Mouse (Mus musculus) G1E (cell line): ENCODE results near the gene Lbh. TPM values are rescaled to one million over a fixed set of nuclear protein-coding genes. Genes with fewer than 3 reads are reported as not detected.

Source experiments
- ATAC-seq: 2 replicates; pipeline ENCODE4 v1.8.0; 2016; ENCODE audit warnings: mild to moderate bottlenecking; ENCODE audit not compliant: insufficient number of reproducible peaks, poor library complexity, low FRiP score, severe bottlenecking; ENCODE audit errors: extremely low read depth
- DNase-seq: peaks from one replicate; pipeline ENCODE4 v3.0.0; 2012; ENCODE audit warnings: low spot score
- H3K27me3 ChIP-seq: 2 replicates; pipeline ENCODE4 v1.6.1; 2012; ENCODE audit warnings: mild to moderate bottlenecking, low read length, inconsistent platforms; ENCODE audit not compliant: insufficient read depth
- H3K36me3 ChIP-seq: replicated peaks from 2 replicates; pipeline ENCODE3; 2012; ENCODE audit warnings: mild to moderate bottlenecking, inconsistent platforms
- H3K4me1 ChIP-seq: 2 replicates; pipeline ENCODE4 v1.6.1; 2012; ENCODE audit warnings: low read depth, low read length, inconsistent platforms, mixed read lengths; ENCODE audit not compliant: insufficient read depth
- H3K4me3 ChIP-seq: 2 replicates; pipeline ENCODE4 v1.5.1; 2012; ENCODE audit warnings: low read depth, mild to moderate bottlenecking, inconsistent platforms, low read length, moderate library complexity, mixed read lengths
- H3K9me3 ChIP-seq: replicated peaks from 2 replicates; pipeline ENCODE4 v1.6.1; 2012; ENCODE audit warnings: inconsistent platforms
- CTCF ChIP-seq: IDR thresholded peaks from 2 replicates; pipeline ENCODE4 v1.5.1; 2012; ENCODE audit warnings: low read depth, low read length, inconsistent platforms, mixed read lengths
- GATA1 ChIP-seq: IDR thresholded peaks from 2 replicates; pipeline ENCODE4 v1.6.1; 2012; ENCODE audit warnings: borderline replicate concordance, low read length, inconsistent platforms, mixed read lengths
- GATA2 ChIP-seq: IDR thresholded peaks from 2 replicates; pipeline ENCODE4 v1.6.1; 2012; ENCODE audit warnings: low read depth, low read length, inconsistent platforms, borderline replicate concordance
- POLR2AphosphoS5 ChIP-seq: IDR thresholded peaks from 2 replicates; pipeline ENCODE4 v1.6.1; 2012; ENCODE audit warnings: low read depth, low read length, inconsistent platforms; ENCODE audit not compliant: insufficient replicate concordance
- TAL1 ChIP-seq: conservative IDR thresholded peaks from 2 replicates; pipeline ENCODE4 v1.6.1; 2012; ENCODE audit warnings: low read depth, low read length, inconsistent platforms, mixed read lengths
- polyA plus RNA-seq: library from polyadenylated mRNA; stranded (reverse); fragments of >175 nt; gene quantifications from 2 replicates; pipeline ENCODE4 v1.2.3, GENCODE M21; 2012
- total RNA-seq, 2 experiments: library from RNA; stranded (forward) in 1 of 2; stranded (reverse) in 1 of 2; fragments of 200-1000 nt in 1 of 2; fragments of >200 nt in 1 of 2; fragmentation: Nextera tagmentation in 1 of 2; gene quantifications; 2 replicates each; pipeline ENCODE4 v1.2.3; 2014 to 2017

Lbh gene
- total and polyA plus RNA-seq, 3 experiments, result 0.02 to 8.0 (median 0.05) TPM

DNA sequence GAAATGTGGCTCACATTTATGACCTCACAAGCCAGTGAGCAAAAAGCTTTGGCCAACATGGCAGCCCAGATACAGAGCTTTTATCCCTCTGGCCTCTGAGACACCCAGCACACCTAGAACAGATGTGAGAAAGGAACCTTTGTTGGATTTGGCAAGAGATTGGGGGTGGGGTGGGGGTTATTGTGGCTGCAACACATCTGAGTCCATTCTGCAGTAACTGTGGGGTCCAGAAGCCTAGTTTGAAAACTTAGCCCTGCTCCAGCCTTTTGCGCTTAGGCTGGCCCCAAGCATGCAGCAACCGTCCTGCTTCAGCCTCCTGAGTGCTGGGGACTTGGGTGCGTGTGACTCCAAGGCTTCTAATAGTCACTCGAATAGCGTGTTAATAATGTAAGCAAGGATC, 14.8 kb upstream of the Lbh start:
- no peaks in the 10 kb centered on the region for H3K36me3 ChIP-seq
- DNase-seq, result no peak
- H3K4me1 ChIP-seq, result no peaks in the 10 kb centered on the region
- no peak for TF ChIP-seq GATA2
- TF ChIP-seq GATA1, result no peak
- TF ChIP-seq CTCF, result no peak
- no peak for TF ChIP-seq TAL1
- no peak for TF ChIP-seq POLR2AphosphoS5
- H3K27me3 ChIP-seq, result no peaks in the 10 kb centered on the region
- ATAC-seq, result no peak
- H3K9me3 ChIP-seq, result peaks cover 16% of the 10 kb centered on the region
- no peak overlapping the region for H3K4me3 ChIP-seq

DNA sequence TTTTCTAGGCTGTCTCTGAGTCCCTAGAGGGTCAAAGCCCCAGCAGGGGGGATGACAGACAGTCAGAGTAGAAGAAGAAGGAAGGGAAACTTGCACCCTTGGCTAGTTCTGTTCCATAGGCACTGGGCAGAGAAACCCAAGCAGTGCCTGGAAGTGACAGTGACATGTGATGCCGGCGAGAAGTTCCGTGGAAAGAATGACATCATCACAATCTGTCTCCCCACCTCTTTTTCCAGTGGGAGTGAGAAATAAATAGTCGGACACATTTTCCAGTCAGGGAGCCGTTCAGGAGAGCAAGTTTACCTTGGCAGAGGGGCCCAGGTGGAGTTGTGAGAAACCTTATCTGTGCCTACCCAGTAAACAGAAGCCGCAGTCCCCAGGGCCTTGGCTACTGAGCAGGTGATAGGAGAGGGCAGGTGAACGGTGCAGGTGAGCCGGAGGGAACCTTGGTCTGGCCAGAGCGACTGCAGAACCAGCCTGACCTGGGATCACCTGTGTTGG, 14.1 kb upstream of the Lbh start:
- TF ChIP-seq TAL1 (no peak), CTCF (no peak), GATA1 (no peak), POLR2AphosphoS5 (no peak), GATA2 (no peak)
- no peak for ATAC-seq
- no peaks in the 10 kb centered on the region for H3K4me1 ChIP-seq
- no peaks in the 10 kb centered on the region for H3K36me3 ChIP-seq
- H3K9me3 ChIP-seq, result peaks cover 17% of the 10 kb centered on the region
- no peak overlapping the region for H3K4me3 ChIP-seq
- H3K27me3 ChIP-seq, result no peaks in the 10 kb centered on the region
- DNase-seq, result no peak

DNA sequence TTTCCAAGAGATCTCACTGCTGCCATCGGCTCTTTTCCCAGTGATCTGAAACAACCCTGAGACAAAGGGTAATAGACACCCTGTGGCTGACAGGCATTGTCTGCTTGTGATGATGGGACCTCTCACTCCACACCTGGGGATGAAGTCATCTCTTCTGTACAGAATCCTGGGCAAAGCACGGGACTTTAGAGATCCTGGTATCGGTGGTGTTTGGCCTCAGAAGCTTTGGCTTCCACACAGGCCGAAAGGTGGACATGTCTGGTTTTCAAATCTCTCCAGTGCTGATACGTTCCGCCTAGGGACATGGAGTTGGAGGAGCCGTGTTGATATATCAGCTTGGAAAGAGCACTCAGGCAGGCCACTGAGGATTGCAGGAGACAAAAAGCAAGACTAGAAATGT, 13.2 kb upstream of the Lbh start:
- no peak overlapping the region for H3K4me3 ChIP-seq
- no peaks in the 10 kb centered on the region for H3K4me1 ChIP-seq
- no peaks in the 10 kb centered on the region for H3K36me3 ChIP-seq
- H3K9me3 ChIP-seq, result peaks cover 21% of the 10 kb centered on the region
- no peaks in the 10 kb centered on the region for H3K27me3 ChIP-seq
- ATAC-seq (no peak), DNase-seq (no peak)
- TF ChIP-seq CTCF (no peak), GATA2 (no peak), GATA1 (no peak), POLR2AphosphoS5 (no peak), TAL1 (no peak)

DNA sequence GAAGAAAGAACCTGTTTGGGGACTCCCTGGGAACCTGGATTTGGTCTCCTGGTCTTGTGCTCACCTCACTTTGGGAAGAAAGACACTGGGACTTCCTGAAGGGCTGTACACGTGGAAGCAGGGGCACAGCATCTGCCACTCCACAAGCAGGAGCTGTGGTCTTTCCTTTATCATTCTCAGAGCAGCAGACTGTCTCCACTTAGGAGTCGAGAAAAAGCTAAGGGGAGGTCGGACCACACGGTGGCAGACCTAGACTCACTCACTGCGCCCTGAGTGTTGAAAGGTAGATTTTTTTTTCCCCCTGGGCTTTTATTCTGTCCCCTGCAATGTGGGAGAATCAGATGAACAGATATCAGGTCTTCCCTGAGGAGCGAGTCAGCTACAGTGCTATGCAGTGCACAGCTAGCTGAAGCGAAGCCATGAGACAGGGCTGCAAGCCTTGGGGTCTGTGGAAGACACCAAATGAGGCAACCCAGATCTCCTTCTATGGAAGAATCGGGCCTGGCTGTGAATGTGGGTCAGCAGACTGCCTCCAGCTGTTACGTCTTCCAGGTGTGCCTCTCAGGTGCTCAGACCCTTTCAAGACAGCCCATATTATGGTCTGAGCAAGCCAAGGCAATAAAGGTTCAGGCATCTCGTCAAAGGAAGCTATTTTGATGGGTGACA, 11.7 kb upstream of the Lbh start:
- H3K4me3 ChIP-seq, result no peak overlapping the region
- H3K9me3 ChIP-seq, result peaks cover 28% of the 10 kb centered on the region
- ATAC-seq, result no peak
- no peaks in the 10 kb centered on the region for H3K27me3 ChIP-seq
- H3K36me3 ChIP-seq, result no peaks in the 10 kb centered on the region
- H3K4me1 ChIP-seq, result no peaks in the 10 kb centered on the region
- TF ChIP-seq TAL1 (no peak), GATA1 (no peak), CTCF (no peak), GATA2 (no peak), POLR2AphosphoS5 (no peak)
- no peak for DNase-seq

DNA sequence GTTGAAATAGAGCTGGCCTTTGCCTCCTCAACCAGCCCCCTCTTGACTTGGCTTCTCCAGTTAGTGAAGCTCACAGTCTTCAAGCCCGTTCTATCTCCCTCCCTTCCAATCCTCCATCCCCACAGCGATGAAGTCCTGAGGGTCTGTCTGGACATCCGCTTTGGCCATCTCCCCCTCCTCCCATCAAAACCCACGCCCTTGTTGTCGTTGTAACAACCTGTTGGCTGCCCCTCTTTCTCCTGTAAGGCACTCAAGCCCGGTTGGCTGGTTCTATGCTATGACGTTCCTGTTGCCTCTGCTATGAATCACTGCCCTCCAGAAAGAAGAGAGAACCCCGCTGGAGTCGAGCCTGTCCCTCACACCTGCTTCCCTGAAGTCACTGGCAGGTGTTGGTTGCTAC, 10.9 kb upstream of the Lbh start:
- Histone ChIP-seq H3K4me1 (no peaks in the 10 kb centered on the region), H3K27me3 (no peaks in the 10 kb centered on the region), H3K9me3 (peaks cover 28% of the 10 kb centered on the region), H3K36me3 (no peaks in the 10 kb centered on the region), H3K4me3 (no peak overlapping the region)
- DNase-seq, result no peak
- TF ChIP-seq GATA2 (no peak), POLR2AphosphoS5 (no peak), TAL1 (no peak), CTCF (no peak), GATA1 (no peak)
- ATAC-seq, result no peak

DNA sequence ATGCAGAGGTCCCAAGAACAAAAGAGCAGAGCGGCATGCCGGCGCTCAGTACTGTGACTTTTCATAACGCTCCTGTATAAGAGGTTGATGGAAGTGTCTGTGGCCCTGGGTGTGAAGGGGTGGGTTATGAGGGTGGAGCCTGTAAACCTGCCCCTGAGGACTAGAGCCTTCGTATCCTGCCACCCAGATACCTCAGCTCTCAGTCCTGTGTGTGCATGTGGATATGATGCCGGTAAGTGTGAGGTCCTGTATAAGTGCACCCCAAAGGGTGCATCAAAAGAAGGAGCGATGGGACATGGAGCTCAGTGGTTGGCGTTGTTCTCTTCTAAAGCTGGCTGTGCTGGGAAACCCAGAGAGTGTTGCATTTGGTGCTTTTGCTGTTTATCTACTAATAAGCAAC, 10.3 kb upstream of the Lbh start:
- Histone ChIP-seq H3K36me3 (no peaks in the 10 kb centered on the region), H3K27me3 (no peaks in the 10 kb centered on the region), H3K9me3 (peaks cover 28% of the 10 kb centered on the region), H3K4me3 (no peak overlapping the region), H3K4me1 (no peaks in the 10 kb centered on the region)
- DNase-seq (no peak), ATAC-seq (no peak)
- TF ChIP-seq POLR2AphosphoS5 (no peak), CTCF (no peak), GATA1 (no peak), TAL1 (no peak), GATA2 (no peak)

DNA sequence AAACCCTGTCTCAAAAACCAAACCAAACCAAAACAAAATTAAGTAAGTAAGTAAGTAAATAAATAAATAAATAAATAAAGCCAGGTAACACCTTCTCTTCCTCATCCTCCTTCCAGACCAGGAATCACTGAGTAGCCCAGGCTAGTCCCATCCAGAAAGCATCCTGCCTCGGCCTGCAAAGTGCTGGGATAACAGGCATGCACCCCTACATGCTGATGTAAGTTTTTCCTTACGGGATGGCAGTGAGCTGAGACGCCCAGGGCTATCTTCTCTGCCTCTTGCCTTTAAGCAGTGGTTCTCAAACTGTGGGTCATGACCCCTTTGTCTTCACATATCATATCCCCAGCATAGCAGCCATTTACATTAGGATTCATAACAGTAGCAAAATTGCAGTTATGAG, 9.5 kb upstream of the Lbh start:
- no peak for TF ChIP-seq GATA2
- no peak for TF ChIP-seq POLR2AphosphoS5
- no peak for TF ChIP-seq TAL1
- no peak for TF ChIP-seq CTCF

More for the DNA sequence above, 9.5 kb upstream of the Lbh start:
- H3K4me1 ChIP-seq, result no peaks in the 10 kb centered on the region
- peaks cover 28% of the 10 kb centered on the region for H3K9me3 ChIP-seq
- no peaks in the 10 kb centered on the region for H3K36me3 ChIP-seq
- no peaks in the 10 kb centered on the region for H3K27me3 ChIP-seq
- no peak for DNase-seq
- ATAC-seq, result no peak
- H3K4me3 ChIP-seq, result no peak overlapping the region
